23 mouse cellular contexts compared by ENCODE assay signal in the genomic region with DNA sequence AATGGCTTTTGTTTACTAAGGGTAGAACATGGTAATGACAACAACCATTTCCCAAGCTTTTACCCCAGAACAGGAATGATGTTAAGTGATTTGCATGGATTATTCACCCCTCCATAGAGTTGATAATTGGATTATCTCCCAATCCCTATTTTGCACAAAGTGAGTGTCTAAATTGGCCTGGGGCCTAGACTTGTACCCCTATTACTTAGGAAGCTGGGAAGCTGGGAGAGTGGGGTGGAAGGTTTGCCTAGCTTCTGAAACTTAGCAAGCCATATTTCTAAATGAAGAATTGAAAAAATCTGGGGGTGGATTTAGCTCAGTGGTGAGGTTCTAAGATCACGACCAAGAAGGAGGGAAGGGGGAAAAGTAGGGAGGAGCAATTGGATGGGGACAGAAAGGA.
A peak's percentile ranks its signal among the peaks of the same experiment; 100 is the strongest.
DNase-seq lines count a peak whose midpoint lies in the region; ATAC-seq and TF ChIP-seq lines count a peak whose summit lies in the region.
"Had no signal": no experiment of that assay in that cellular context is flagged by ENCODE, and none has a peak within 500 bp of the region (broad histone marks: within the 10 kb centered on the region; RNA-seq: fewer than 3 reads in every experiment).

No protein-coding gene starts in this region.

- no peaks in the 10 kb centered on the region; the same call in 1 of the 2 replicates for H3K27me3 ChIP-seq in midbrain, embryonic 11.5 days (ENCODE audit: control insufficient read depth, insufficient read depth, low read length)
- H3K27me3 ChIP-seq in midbrain, embryonic 15.5 days (replicated peaks) = peaks cover 4% of the 10 kb centered on the region; the same call in 1 of the 2 replicates
- peaks cover 6% of the 10 kb centered on the region; the same call in 1 of the 2 replicates for H3K27me3 ChIP-seq in midbrain, embryonic 14.5 days (ENCODE audit: control insufficient read depth, insufficient read depth, low read length)
- peaks cover 16% of the 10 kb centered on the region; the same call in 1 of the 2 replicates for H3K27me3 ChIP-seq in midbrain, embryonic 10.5 days (ENCODE audit: low read depth, poor library complexity, severe bottlenecking)
- H3K27me3 ChIP-seq: CH12.LX, Patski had no signal

- no peaks in the 10 kb centered on the region for H3K9me3 ChIP-seq in midbrain, embryonic 11.5 days (ENCODE audit: control insufficient read depth, low read length)
- H3K9me3 ChIP-seq in midbrain, embryonic 15.5 days = no peaks in the 10 kb centered on the region
- H3K9me3 ChIP-seq in midbrain, embryonic 14.5 days (ENCODE audit: control insufficient read depth, low read length) = no peaks in the 10 kb centered on the region
- no peaks in the 10 kb centered on the region for H3K9me3 ChIP-seq in midbrain, embryonic 10.5 days (replicated peaks)
- H3K9me3 ChIP-seq: G1E had no signal

- ATAC-seq in midbrain, embryonic 11.5 days (ENCODE audit: low FRiP score) = no peak
- ATAC-seq in midbrain, embryonic 15.5 days (replicated peaks) = no peak
- no peak for ATAC-seq in midbrain, embryonic 14.5 days (ENCODE audit: low FRiP score, low TSS enrichment)
- ATAC-seq: activated CD4-positive, CD25-positive, alpha-beta regulatory T cell, adult 4 months; CD4-positive, CD25-positive, alpha-beta regulatory T cell, adult 4 months; Patski had no signal

- H3K4me2 ChIP-seq in midbrain, embryonic 11.5 days = no peak overlapping the region
- H3K4me2 ChIP-seq in midbrain, embryonic 15.5 days = no peak overlapping the region
- no peak overlapping the region for H3K4me2 ChIP-seq in midbrain, embryonic 14.5 days (ENCODE audit: low read length)

- H3K9ac ChIP-seq in midbrain, embryonic 11.5 days (ENCODE audit: low read length) = no peak overlapping the region
- H3K9ac ChIP-seq in midbrain, embryonic 15.5 days = no peak overlapping the region
- no peak overlapping the region for H3K9ac ChIP-seq in midbrain, embryonic 14.5 days (replicated peaks; ENCODE audit: low read length)

- no peak for TF ChIP-seq CTCF in brain, embryonic 14.5 days (IDR thresholded peaks at IDR 0.05; ENCODE audit: borderline replicate concordance, extremely low read depth, insufficient read depth, insufficient read length)

- WGBS in midbrain, embryonic 11.5 days = 31% methylated on average over 1 of the region's 1 CpGs
- 21% methylated on average over 1 of the region's 1 CpGs for WGBS in midbrain, embryonic 15.5 days
- 43% methylated on average over 1 of the region's 1 CpGs for WGBS in midbrain, embryonic 14.5 days
- 75% methylated on average over 1 of the region's 1 CpGs for WGBS in midbrain, embryonic 10.5 days

- TF ChIP-seq POLR2A in brain, embryonic 14.5 days (IDR thresholded peaks at IDR 0.05; ENCODE audit: borderline replicate concordance, extremely low read depth, insufficient read depth, insufficient read length, poor library complexity, severe bottlenecking) = no peak

- H3K4me3 ChIP-seq in midbrain, embryonic 11.5 days (ENCODE audit: low read depth, low read length) = no peak overlapping the region
- H3K4me3 ChIP-seq in midbrain, embryonic 15.5 days = no peak overlapping the region
- no peak overlapping the region for H3K4me3 ChIP-seq in midbrain, embryonic 14.5 days (replicated peaks; ENCODE audit: low read depth, low read length)
- H3K4me3 ChIP-seq in midbrain, embryonic 10.5 days = no peak overlapping the region

- peaks cover 3% of the 10 kb centered on the region for H3K4me1 ChIP-seq in midbrain, embryonic 11.5 days (ENCODE audit: control insufficient read depth, insufficient read depth, low read length)
- peaks cover 18% of the 10 kb centered on the region for H3K4me1 ChIP-seq in midbrain, embryonic 15.5 days
- H3K4me1 ChIP-seq in midbrain, embryonic 14.5 days (ENCODE audit: control insufficient read depth, insufficient read depth, low read length) = peaks cover 18% of the 10 kb centered on the region; the same call in 1 of the 2 replicates
- peaks cover 21% of the 10 kb centered on the region for H3K4me1 ChIP-seq in midbrain, embryonic 10.5 days

- H3K36me3 ChIP-seq in midbrain, embryonic 11.5 days (ENCODE audit: control insufficient read depth, insufficient read depth, low read length) = no peaks in the 10 kb centered on the region
- H3K36me3 ChIP-seq in midbrain, embryonic 15.5 days (replicated peaks) = no peaks in the 10 kb centered on the region
- no peaks in the 10 kb centered on the region for H3K36me3 ChIP-seq in midbrain, embryonic 14.5 days (ENCODE audit: control insufficient read depth, insufficient read depth, low read length)
- no peaks in the 10 kb centered on the region for H3K36me3 ChIP-seq in midbrain, embryonic 10.5 days
- H3K36me3 ChIP-seq: G1E had no signal

- DNase-seq in midbrain, embryonic 11.5 days (ENCODE audit: low spot score, missing footprints) = peak; percentile 81
- peak; percentile 57 for DNase-seq in midbrain, embryonic 14.5 days
- no peak for DNase-seq in midbrain, embryonic 10.5 days (ENCODE audit: low spot score)
- DNase-seq in brain, embryonic 14.5 days (ENCODE audit: low read depth) = peak; percentile 35
- no peak for DNase-seq in adrenal gland, adult 18-20 months (ENCODE audit: low spot score in 2 of 2)
- DNase-seq: adrenal gland, adult 2 months; adrenal gland, adult 8-10 months; adrenal gland, postnatal 10 days; adrenal gland, postnatal 14 days; adrenal gland, postnatal 25 days; adrenal gland, postnatal 36 days; B cell, adult 2 months; cerebellum, adult 11 months; cerebellum, adult 11-12 months; cerebellum, adult 18-20 months; cerebellum, adult 2 months; cerebellum, adult 8-10 months had no signal

- no peak overlapping the region for H3K27ac ChIP-seq in midbrain, embryonic 11.5 days (ENCODE audit: low read depth, low read length)
- H3K27ac ChIP-seq in midbrain, embryonic 15.5 days = no peak overlapping the region
- H3K27ac ChIP-seq in midbrain, embryonic 14.5 days (replicated peaks; ENCODE audit: low read depth, low read length) = no peak overlapping the region
- no peak overlapping the region for H3K27ac ChIP-seq in midbrain, embryonic 10.5 days (replicated peaks)

Comparison
In these comparisons a context has a peak if more than half of its experiments do, and no peak if none do; other contexts are left out.
1. DNase-seq: peak in midbrain, embryonic 11.5 days (single experiment), midbrain, embryonic 14.5 days (single experiment) and brain, embryonic 14.5 days (single experiment); none in midbrain, embryonic 10.5 days (single experiment) and adrenal gland, adult 18-20 months (0 of 2).